Mouse (Mus musculus) lung, adult 2 months (tissue): ENCODE results near the gene Ppp6r1.

Source experiments
- CTCF ChIP-seq: fragments of 200-500 bp; IDR thresholded peaks from 2 replicates; pipeline ENCODE4 v1.5.1; 2011; ENCODE audit warnings: mild to moderate bottlenecking, low read length, control low read depth; ENCODE audit not compliant: insufficient read depth
- POLR2A ChIP-seq: fragments of 200-500 bp; IDR thresholded peaks from 2 replicates; pipeline ENCODE4 v1.6.1; 2011; ENCODE audit warnings: low read depth, mild to moderate bottlenecking, control low read depth, low read length, borderline replicate concordance; ENCODE audit errors: extremely low read depth

DNA sequence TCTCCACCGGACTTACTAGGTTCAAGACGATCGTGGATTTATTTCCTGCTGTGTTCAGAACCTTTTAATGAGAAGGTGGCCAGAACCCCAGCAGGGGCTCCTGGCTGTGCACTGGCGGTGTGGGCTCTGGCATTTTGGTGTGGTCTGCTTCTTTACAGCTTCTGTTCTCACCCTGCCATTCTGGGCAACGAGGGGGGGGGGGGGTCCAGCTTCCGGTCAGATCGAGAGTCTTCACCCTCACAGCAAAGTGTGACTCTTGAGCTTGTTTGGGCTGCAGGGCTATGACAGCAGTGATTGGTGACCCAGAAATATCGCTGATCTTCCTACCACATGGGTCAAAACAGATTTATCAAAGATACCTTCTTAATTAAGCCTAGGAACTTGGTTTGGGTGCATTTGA is 46.4 kb downstream of the Ppp6r1 start:
- no peak for TF ChIP-seq CTCF
- no peak for TF ChIP-seq POLR2A
